Mouse (Mus musculus) embryo, embryonic 11 days (tissue): ENCODE data around the gene Sap30l.
"Not testable (repeated sequence)": the region's sequence is repeated elsewhere in the genome, so short reads cannot be mapped to it uniquely, and the experiment has no call there.

Experiments
- DNase-seq: peaks from one replicate; pipeline ENCODE4 v3.0.0-alpha.2; 2015

The Sap30l gene

DNA sequence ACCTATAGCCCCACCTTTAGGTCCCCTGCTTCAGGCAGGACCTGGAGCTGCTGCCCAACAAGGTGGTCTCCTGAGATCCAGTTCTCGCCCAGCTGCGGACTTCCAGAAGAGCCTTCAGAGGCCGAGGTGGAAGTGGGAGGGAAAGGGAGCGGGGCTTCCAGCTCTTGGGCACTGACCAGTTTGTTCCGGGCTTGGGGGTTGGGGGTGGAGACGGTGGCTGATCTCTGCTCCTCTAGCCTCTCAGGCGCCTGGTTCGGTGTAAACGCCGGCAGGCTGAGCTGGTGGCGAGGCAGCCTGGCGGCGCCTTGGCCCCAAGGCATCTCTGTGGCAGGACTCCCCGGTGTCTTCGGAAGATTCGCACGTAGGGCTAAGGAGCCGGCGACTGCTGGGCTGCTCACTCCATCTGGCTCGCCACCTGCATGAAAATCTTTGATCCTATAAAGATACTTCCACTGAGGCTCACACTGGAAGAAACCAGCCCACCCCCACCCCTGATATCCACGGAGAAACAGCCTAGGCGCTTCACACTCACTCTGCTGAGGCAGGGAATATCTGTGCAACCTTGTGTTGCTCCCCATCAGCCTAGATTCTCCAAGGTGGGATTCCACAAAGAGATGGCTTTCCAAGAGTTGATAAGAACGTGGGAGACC lies 31.2 kb downstream of the Sap30l start, which contains the start of gene Hand1:
TSS of gene Hand1 (minus strand) at position 267 of the 650 bp plus-strand sequence.
- peak; percentile 40 for DNase-seq

DNA sequence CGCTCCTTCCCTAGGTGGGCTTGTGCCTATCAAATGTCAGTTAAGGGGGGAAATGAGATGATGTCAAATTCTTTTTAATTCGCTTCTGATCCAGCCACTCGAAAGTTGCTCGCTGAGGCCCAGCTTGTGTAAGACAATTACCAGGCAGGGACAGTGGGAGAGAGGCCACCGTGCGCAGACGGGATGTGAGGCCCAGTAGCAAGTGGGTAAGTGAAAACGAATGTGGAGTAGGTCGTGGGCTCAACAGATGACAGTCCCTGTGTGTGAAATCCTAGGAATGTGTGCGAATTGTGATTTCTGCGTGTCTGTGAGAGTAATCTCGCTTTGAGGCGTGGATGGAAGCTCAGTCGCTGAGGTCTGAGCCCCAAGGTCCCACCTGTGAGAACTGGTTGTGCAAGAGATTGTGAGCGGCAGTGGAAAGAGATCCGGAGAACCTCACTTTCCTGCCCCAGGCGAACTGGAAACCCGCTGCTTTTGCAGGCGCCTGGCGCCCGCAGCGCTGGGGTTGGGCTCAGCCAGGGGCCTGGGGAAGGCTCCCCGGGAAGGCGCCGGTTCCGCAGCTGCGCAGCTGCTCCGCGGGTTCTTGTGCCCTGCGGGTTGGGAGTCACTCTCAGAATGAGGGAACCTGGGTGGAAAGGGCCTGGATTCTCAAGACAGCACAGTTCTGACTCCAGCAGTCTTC lies 32.0 kb downstream of the Sap30l start:
- peak; percentile 59 for DNase-seq

- DNase-seq = no peak
Measured at GRCm38 (mm10) chr11:57834031-57834430, 32.6 kb downstream of the Sap30l start.

GRCm38 (mm10) chr11:57835331-57835730 lies 33.9 kb downstream of the Sap30l start:
- no peak for DNase-seq

GRCm38 (mm10) chr11:57835931-57836330 lies 34.5 kb downstream of the Sap30l start:
- DNase-seq = no peak

- no peak for DNase-seq
Measured at GRCm38 (mm10) chr11:57836401-57836800, 35.0 kb downstream of the Sap30l start.

GRCm38 (mm10) chr11:57836872-57837680 lies 35.6 kb downstream of the Sap30l start:
- peak; percentile 65 for DNase-seq

- no peak for DNase-seq
Measured at GRCm38 (mm10) chr11:57837861-57838680, 36.6 kb downstream of the Sap30l start.

DNA sequence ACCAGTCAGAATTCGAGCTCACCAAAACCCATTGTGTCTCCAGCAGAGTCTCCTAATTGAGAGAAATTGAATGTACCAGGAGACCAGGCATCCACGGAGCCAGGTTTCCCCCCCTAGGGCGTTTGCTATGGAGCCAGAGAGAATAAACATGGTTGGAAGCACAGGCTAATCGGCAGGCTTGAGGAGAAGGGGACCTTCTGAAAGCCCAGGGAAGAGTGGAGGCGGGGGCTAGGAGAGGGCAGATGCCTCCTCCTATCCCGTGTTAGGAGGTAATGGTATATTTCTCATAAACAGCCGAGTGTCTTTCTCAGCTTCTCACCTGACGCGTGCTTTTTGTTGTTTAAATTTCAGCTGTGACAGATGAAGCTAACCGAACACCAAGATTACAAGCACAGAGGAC lies 39.5 kb downstream of the Sap30l start:
- DNase-seq = no peak

- no peak for DNase-seq
Measured at GRCm38 (mm10) chr11:57841391-57841790, 40.0 kb downstream of the Sap30l start.

DNA sequence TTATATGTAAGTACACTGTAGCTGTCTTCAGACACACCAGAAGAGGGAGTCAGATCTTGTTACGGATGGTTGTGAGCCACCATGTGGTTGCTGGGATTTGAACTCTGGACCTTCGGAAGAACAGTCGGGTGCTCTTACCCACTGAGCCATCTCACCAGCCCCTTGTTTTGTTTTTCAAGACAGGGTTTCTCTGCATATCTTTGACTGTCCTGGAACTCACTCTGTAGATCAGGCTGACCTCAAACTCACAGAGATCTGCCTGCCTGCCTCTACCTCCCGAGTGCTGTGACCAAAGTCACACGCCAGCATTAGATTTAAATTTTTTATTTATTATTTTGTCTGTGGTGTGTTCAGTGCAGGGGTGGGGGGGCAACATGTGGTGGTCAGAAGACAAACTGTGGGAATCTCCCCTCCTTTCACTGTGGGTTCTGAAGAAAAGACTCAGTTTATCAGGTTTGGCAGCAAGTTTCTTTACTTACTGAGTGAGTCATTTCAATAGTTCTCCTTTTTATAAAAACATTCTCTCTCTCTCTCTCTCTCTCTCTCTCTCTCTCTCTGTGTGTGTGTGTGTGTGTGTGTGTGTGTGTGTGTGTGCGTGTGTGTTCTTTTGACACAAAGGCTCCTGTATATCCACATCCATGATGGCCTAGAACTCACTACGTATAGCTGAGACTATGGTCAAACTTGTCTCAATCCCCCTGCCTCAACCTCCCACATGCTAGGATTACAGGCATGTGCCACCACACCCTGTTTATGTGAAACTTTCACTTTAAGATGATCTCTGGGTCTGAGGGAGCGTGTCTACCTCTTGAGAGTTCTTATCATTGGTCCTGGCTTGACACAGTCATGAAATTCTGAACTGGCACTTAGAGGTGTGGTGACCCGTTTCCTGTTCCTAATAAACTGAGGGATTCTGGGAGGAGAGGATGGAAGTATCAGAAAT lies 45.3 kb downstream of the Sap30l start:
- DNase-seq = not testable (repeated sequence)

DNA sequence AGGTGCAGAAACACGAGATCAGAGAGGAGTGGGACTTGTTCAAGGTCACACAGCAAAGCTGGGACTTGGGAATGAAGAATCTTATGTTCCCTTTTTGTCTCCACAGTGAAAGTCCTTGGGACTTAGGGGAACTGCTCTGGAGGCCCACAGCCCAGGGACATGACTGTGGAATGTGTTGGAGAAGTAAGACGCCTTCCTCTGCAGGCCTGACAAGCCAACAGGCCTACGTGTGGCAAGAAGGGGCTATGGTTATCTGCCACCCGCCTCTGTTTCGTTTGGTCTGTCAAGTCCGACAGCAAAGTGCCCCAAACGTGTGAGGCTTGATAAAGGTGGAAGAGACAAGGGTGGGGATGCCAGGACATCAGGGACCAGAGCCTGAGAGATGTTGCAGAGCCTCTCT lies 46.0 kb downstream of the Sap30l start:
- no peak for DNase-seq

- no peak for DNase-seq
Measured at GRCm38 (mm10) chr11:57850298-57850697, 48.9 kb downstream of the Sap30l start.

DNA sequence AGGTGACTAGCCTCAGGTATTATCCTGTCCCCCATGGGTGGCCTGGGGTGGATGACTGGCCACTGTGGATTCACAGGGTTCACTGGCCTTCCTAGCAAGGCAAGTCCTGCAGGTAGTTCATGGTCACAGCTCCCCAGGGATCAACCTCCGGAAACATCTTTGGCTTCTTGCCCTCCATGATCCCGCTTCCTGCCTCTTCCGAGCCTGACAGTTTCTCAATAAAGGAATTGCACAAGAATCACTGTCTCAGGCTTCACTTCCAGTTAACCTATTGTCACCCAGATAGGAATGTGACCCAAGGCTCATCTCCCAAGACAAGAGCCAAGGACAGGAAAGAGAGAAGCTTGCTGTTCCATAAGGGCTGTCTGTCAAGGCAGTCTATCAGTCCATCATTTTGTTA lies 49.5 kb downstream of the Sap30l start:
- no peak for DNase-seq

- DNase-seq = no peak
Measured at GRCm38 (mm10) chr11:57853571-57853970, 52.1 kb downstream of the Sap30l start.

DNA sequence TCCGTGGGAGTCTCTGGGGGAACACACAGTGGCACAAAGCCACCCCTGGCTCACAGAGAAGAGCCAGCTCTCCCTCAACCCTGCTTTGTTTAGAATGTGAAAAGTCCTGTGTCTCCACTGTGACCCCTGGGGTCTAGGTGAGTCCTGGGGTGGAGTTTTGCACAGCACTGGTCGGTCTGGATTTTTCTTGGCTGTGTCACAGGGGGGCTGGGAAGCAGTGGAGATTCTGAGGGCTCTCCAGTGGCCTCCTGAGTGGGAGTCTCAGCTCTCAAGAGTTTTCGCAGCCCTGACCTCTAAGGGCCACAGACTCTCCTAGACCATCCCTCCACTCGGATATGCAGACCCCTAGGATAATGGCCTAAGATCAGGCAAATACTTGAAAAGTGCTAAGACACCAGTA lies 56.3 kb downstream of the Sap30l start:
- DNase-seq = no peak
